Mouse (Mus musculus) neural tube, embryonic 12.5 days (tissue): Measurements from ENCODE around the gene Gnmt. TPM values are rescaled to one million over a fixed set of nuclear protein-coding genes. Genes with fewer than 3 reads are reported as not detected.
A peak's percentile ranks its signal among the peaks of the same experiment; 100 is the strongest.

Experiments used
- ATAC-seq: fragments of 200-750 bp; cut with Nextera tagmentation; 2 replicates; pipeline ENCODE4 v1.8.0; 2017; ENCODE audit warnings: low read depth, mild to moderate bottlenecking, moderate TSS enrichment, moderate library complexity; ENCODE audit not compliant: low FRiP score
- H3K27ac ChIP-seq: fragments of 300-500 bp; sonication (generic); 2 replicates; pipeline ENCODE4 v1.5.1; 2016
- H3K27me3 ChIP-seq: fragments of 300-500 bp; sonication (generic); replicated peaks from 2 replicates; pipeline ENCODE4 v1.6.1; 2016; ENCODE audit warnings: mild to moderate bottlenecking
- H3K36me3 ChIP-seq: fragments of 300-500 bp; sonication (generic); 2 replicates; pipeline ENCODE4 v1.6.1; 2016; ENCODE audit warnings: mild to moderate bottlenecking
- H3K4me1 ChIP-seq: fragments of 300-500 bp; sonication (generic); 2 replicates; pipeline ENCODE4 v1.6.1; 2016
- H3K4me2 ChIP-seq: fragments of 300-500 bp; sonication (generic); replicated peaks from 2 replicates; pipeline ENCODE4 v1.6.1; 2016; ENCODE audit warnings: mild to moderate bottlenecking
- H3K4me3 ChIP-seq: fragments of 300-500 bp; sonication (generic); 2 replicates; pipeline ENCODE4 v1.5.1; 2016
- H3K9ac ChIP-seq: fragments of 300-500 bp; sonication (generic); 2 replicates; pipeline ENCODE4 v1.6.1; 2016; ENCODE audit warnings: mild to moderate bottlenecking
- H3K9me3 ChIP-seq: fragments of 300-500 bp; sonication (generic); 2 replicates; pipeline ENCODE4 v1.6.1; 2016; ENCODE audit warnings: mild to moderate bottlenecking
- WGBS: fragments of 180-500 bp; shearing (Covaris S2); methylation state at CpG from one replicate; pipeline ENCODE4 v1.1.7; 2016; 5-methylcytosine and 5-hydroxymethylcytosine counted together
- polyA plus RNA-seq: library from polyadenylated mRNA; unstranded; fragments of >200 nt; fragmentation: Nextera tagmentation; extraction: Ambion mirVana; gene quantifications from 2 replicates; pipeline ENCODE4 v1.2.1, GENCODE M21; 2016

The Gnmt gene
- polyA plus RNA-seq, 1 experiment from 2014 or later = 0.49 TPM

DNA sequence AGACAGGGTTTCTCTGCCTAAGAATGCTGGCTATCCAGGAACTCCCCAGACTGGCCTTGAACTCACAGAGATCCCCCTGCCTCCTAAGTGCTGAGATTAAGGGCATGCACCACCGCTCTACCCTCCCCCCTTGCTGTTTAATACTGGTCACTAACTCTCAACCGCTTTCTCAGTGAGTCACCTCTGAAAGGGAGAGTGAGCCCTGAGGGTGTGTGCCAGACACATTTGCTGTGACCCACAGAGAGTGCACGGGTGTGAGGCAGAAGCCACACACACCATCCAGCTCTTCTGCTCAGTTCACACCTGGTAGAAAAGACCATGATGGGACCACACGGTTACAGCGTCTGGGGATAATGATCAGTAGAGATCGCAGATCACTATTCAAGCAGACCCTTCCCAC, 30.5 kb downstream of the Gnmt start:
- no peaks in the 10 kb centered on the region for H3K27me3 ChIP-seq
- no peak overlapping the region for H3K9ac ChIP-seq
- H3K27ac ChIP-seq = no peak overlapping the region
- no peaks in the 10 kb centered on the region for H3K9me3 ChIP-seq
- 89% methylated on average over 6 of the region's 6 CpGs for WGBS
- no peak for ATAC-seq
- H3K36me3 ChIP-seq = peaks cover 28% of the 10 kb centered on the region
- H3K4me1 ChIP-seq = peaks cover 22% of the 10 kb centered on the region
- H3K4me2 ChIP-seq = no peak overlapping the region
- H3K4me3 ChIP-seq = no peak overlapping the region

DNA sequence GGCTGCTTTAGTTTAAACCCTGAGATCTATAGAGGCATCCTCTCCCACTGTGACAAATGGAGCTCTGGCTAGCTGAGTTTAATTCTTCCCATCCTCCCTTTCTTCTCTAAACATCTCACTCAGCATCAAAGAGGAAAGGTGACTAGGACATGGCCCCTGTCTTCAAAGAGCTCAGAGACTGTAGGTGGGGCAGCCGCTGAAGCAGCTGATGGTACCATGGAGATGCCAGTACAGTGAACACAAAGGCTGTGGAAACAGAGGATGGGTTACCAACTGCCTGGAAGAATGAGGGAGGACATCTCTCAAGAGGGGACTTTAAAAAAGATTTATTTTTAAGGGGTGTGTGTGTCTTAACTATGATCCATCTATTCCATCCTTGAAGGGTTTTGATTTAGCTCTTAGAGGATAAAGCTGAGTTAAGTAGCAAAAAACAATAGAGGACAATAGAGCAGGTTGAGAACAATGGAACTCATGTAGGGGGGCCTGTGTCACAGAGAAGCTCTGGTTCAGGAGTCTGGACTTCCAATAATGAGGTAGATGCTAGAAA, 34.4 kb downstream of the Gnmt start:
- Histone ChIP-seq H3K27ac (no peak overlapping the region), H3K4me2 (no peak overlapping the region), H3K4me3 (no peak overlapping the region), H3K27me3 (no peaks in the 10 kb centered on the region), H3K9ac (no peak overlapping the region), H3K36me3 (peaks cover 32% of the 10 kb centered on the region), H3K9me3 (no peaks in the 10 kb centered on the region), H3K4me1 (no peaks in the 10 kb centered on the region)
- WGBS = 68% methylated on average over 1 of the region's 1 CpGs
- no peak for ATAC-seq

DNA sequence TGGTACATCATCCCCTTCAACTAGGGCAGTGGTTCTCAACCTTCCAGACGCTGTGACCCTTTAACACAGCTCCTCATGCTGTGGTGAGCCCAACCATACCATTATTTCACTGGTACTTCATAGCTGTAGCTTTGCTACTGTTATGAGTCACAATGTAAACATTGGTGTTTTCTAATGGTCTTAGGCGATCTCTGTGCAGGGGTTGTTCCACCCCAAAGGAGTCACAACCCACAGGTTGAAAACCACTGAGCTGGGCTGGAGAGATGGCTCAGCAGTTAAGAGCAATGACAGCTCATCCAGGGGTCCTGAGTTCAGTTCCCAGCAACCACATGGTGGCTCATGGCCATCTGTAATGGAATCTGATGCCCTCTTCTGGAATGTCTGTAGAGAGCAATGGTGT, 37.6 kb downstream of the Gnmt start:
- Histone ChIP-seq H3K9me3 (no peaks in the 10 kb centered on the region), H3K9ac (no peak overlapping the region), H3K27ac (no peak overlapping the region), H3K4me3 (no peak overlapping the region), H3K4me2 (no peak overlapping the region), H3K4me1 (no peaks in the 10 kb centered on the region), H3K27me3 (no peaks in the 10 kb centered on the region), H3K36me3 (peaks cover 25% of the 10 kb centered on the region)
- no peak for ATAC-seq
- WGBS = 96% methylated on average over 2 of the region's 2 CpGs

DNA sequence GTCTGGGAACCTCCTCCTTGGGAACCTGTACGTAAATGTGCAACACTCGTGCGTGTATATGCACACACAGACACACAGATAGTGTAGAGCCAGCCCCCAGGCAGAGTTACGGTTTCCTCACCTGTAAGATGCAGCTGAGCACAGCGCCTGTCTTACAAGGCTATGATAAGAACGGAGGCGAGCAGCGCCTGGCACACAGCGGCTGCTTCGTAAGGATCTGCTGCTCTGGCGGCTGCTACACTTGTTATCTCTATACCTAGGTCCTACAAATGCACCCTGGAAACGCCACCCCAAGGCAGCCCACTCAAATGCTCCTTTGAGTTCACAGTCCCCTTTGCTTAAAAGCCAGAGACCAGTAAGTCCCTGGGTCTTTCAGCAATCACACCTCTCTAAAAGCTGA, 38.3 kb downstream of the Gnmt start:
- no peak for ATAC-seq
- Histone ChIP-seq H3K9me3 (no peaks in the 10 kb centered on the region), H3K9ac (no peak overlapping the region), H3K4me1 (no peaks in the 10 kb centered on the region), H3K4me2 (no peak overlapping the region), H3K27me3 (no peaks in the 10 kb centered on the region), H3K27ac (no peak overlapping the region), H3K36me3 (peaks cover 28% of the 10 kb centered on the region), H3K4me3 (no peak overlapping the region)
- WGBS = 95% methylated on average over 12 of the region's 12 CpGs

DNA sequence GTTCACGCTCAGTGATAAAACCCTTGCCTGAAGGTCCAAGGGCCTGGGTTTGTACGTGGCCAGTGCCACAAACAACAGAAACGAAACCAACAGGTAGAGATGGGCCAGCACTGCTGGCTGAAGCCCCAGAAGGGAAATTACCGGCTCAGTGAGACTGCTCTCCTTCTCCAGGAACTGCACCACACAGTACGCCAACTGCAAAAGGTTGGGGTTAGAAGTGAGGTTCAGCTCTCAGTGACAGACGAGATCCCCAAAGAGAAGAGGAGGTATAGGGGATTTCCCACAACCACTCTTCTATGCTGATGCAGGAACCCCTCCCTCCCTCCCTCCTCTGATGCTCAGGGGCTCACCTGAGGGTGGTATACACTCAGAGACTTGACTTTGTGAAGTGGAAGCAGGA, 43.1 kb downstream of the Gnmt start:
- no peak overlapping the region for H3K27ac ChIP-seq
- no peak overlapping the region for H3K4me2 ChIP-seq
- H3K9me3 ChIP-seq = no peaks in the 10 kb centered on the region
- H3K27me3 ChIP-seq = no peaks in the 10 kb centered on the region
- 92% methylated on average over 6 of the region's 6 CpGs for WGBS
- ATAC-seq = no peak
- H3K36me3 ChIP-seq = peaks cover 55% of the 10 kb centered on the region
- no peak overlapping the region for H3K4me3 ChIP-seq
- no peak overlapping the region for H3K9ac ChIP-seq
- H3K4me1 ChIP-seq = peaks cover 8% of the 10 kb centered on the region

DNA sequence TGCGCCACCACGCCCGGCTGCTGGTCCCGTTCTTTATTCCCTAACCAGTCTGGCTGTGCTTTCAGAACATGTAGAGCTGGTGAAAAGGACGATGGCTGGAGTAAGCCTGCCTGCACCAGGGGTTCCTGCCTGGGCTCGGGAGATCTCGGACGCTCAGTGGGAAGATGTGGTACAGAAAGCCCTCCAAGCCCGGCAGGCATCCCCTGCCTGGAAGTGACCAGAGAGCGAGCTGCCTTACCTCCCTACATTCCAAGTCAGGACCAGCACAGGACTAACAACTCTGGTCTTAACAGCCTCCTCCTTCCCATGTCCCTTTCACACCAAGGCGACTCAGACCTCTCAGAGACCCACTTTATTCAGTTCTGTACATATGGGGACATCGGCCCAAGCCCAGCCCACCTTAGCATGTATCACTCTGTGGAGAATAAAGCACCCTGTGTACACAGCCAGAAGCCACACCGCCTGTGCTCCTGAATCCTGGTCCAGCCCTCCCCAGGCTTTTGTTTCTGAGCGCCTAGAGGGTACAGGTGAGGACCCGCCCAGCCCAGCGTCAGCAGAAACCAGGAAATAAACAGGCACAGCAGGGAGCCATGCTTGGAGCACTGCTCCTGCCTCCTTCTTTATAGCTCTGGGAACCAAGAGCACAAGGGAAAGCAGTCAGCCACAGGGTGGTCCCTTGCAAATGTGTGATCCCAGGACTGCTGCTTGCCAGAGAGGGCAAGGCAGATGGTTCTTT, 46.1 kb downstream of the Gnmt start:
- H3K36me3 ChIP-seq = peaks cover 59% of the 10 kb centered on the region
- H3K27ac ChIP-seq = no peak overlapping the region
- H3K9ac ChIP-seq = no peak overlapping the region
- no peak for ATAC-seq
- no peaks in the 10 kb centered on the region for H3K9me3 ChIP-seq
- H3K4me1 ChIP-seq = peaks cover 21% of the 10 kb centered on the region
- H3K4me2 ChIP-seq = no peak overlapping the region
- WGBS = 78% methylated on average over 16 of the region's 16 CpGs
- H3K4me3 ChIP-seq = no peak overlapping the region
- H3K27me3 ChIP-seq = no peaks in the 10 kb centered on the region

DNA sequence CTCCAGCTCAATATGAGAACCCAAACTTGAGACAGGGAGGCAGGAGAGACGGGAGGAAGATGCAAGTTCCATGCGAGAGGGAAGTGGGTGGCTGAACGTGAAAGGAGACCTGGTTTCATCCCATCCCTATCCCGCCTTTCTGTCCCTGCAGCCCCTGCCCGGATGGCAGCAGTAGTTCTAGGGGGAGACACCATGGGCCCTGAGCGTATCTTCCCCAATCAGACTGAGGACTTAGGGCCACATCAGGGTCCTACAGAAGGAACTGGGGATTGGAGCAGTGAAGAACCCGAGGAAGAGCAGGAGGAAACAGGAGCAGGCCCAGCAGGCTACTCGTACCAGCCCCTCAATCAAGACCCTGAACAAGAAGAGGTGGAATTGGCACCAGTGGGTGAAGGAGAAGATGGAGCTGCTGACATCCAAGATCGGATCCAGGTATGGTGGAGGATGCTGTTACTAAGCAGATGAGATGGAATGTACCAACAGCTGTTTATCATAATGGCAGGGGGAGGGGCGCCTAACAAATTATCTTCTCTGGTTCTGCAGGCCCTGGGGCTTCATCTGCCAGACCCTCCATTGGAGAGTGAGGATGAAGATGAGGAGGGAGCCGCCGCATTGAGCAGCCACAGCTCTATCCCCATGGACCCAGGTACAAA, 47.4 kb downstream of the Gnmt start:
- Histone ChIP-seq H3K4me1 (peaks cover 21% of the 10 kb centered on the region), H3K27ac (no peak overlapping the region), H3K9me3 (no peaks in the 10 kb centered on the region), H3K4me2 (peak overlapping the region; percentile 89), H3K36me3 (peaks cover 59% of the 10 kb centered on the region), H3K9ac (peak overlapping the region; percentile 64), H3K27me3 (no peaks in the 10 kb centered on the region), H3K4me3 (peak overlapping the region; percentile 75)
- WGBS = 26% methylated on average over 12 of the region's 12 CpGs
- ATAC-seq = peak; percentile 5; the same call in 1 of the 2 replicates

DNA sequence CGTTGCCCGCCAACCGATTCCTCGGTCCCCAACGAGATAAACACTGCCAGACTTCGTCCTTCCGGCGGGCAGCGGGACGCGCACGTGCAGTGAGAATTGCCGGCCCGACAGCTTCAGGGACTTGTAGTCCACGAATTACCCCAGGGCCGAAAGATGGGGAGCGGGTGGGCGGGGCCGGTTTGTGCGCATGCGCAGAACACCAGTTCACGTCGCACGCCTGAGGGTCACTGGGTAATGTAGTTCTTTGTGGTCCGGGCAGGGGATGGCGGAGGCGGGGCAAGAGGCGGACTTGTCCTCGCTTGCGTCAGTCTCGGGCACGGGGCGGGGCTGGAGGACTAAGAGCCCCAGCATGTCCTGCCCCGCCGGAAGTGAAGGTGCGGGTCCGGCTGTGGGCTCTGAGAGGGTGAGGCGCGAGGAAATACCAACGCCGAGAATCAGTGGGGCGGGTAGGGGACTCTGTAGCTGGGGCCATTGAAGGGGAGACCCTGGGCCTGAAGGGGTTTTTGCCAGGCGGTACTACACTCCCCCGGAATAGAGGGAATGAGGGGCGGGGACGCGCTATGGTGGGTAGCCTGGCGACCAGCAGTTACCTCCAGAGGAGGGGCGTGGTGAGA, 48.1 kb downstream of the Gnmt start, which contains the start of gene Klhdc3:
Klhdc3 (minus strand) TSS at position 155 of the 614 bp plus-strand sequence.
- Histone ChIP-seq H3K4me2 (peak within 1 kb of the TSS; percentile 89), H3K4me3 (peak within 1 kb of the TSS; percentile 75), H3K4me1 (peaks cover 21% of the 10 kb centered on the region), H3K9me3 (no peaks in the 10 kb centered on the region), H3K36me3 (peaks cover 59% of the 10 kb centered on the region), H3K27me3 (no peaks in the 10 kb centered on the region), H3K27ac (peak within 1 kb of the TSS; percentile 33; the same call in 1 of the 2 replicates), H3K9ac (peak within 1 kb of the TSS; percentile 71)
- under 1% methylated on average over 49 of the region's 49 CpGs for WGBS
- peak; percentile 97 for ATAC-seq

DNA sequence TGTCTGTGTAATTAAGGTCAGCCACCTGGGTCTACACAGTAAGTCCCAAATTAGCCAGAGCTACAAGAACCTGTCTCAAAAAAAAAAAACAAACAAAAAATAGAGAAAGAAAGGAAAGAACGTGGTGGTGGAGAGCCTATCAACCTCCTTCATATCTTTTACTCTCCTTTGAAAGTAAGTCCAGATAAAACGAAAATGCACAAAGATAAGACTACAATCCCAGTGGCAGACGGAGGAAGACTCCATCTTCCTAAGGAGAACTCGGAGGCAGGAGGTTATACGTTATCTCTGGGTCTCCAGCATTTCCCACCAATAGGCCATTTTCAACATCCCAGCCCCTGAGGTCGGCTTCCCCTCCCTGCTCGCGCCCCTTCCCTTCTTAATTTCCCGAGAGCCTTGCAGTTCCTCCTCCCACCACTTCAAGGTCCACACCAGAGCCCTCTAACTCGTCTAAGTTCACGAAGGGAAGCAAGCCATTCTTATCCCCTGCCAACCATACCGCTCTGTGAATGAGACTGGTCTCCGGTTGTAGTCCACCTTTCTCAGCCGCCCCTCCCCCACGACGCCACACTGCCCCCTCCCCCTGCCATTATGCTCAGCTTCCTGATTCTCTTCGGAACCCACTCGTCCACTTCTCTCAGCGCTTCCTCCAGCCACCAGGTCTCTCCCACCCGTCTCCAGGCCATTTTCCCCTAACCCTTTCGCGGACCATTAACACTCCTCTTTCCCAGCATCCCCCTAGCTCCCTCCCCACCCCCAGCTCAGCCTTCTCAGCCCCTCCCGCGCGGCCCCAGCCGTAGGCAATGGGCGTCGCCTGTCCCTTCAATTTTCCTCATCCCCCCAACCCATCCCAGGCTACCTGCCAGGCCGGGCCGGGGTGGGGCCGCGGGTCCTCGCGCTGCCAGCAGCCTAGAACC, 48.9 kb downstream of the Gnmt start:
- Histone ChIP-seq H3K27ac (peak overlapping the region; percentile 33; the same call in 1 of the 2 replicates), H3K36me3 (peaks cover 59% of the 10 kb centered on the region), H3K4me3 (peak overlapping the region; percentile 75), H3K9me3 (no peaks in the 10 kb centered on the region), H3K4me2 (peak overlapping the region; percentile 89), H3K9ac (peak overlapping the region; percentile 71), H3K4me1 (peaks cover 21% of the 10 kb centered on the region), H3K27me3 (no peaks in the 10 kb centered on the region)
- WGBS = 1% methylated on average over 34 of the region's 34 CpGs
- ATAC-seq = peak; percentile 61

DNA sequence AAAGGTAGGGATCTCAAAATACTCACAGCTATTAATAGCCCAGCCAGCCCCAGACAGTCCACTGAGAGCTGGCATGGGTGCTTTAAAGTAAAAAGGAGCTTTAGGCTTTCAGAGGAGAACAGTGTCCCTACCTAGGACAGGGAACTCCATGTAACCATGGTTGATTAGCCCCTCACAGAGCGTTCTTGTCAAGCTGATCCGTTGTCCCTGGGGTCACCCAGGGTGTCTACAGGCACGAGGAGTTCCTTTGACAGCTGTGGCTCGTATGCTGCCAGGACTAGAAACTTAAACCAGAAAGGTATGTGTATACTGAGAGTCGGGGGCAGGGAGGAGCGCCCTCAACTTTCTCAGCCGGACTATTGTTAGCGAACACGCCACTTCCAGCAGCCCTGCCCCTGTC, 50.1 kb downstream of the Gnmt start:
- H3K4me3 ChIP-seq = no peak overlapping the region
- peak overlapping the region; percentile 71; the same call in 1 of the 2 replicates for H3K9ac ChIP-seq
- H3K36me3 ChIP-seq = peaks cover 52% of the 10 kb centered on the region
- H3K27ac ChIP-seq = no peak overlapping the region
- 73% methylated on average over 9 of the region's 9 CpGs for WGBS
- no peaks in the 10 kb centered on the region for H3K27me3 ChIP-seq
- H3K9me3 ChIP-seq = no peaks in the 10 kb centered on the region
- no peak for ATAC-seq
- peaks cover 27% of the 10 kb centered on the region for H3K4me1 ChIP-seq
- peak overlapping the region; percentile 89 for H3K4me2 ChIP-seq

DNA sequence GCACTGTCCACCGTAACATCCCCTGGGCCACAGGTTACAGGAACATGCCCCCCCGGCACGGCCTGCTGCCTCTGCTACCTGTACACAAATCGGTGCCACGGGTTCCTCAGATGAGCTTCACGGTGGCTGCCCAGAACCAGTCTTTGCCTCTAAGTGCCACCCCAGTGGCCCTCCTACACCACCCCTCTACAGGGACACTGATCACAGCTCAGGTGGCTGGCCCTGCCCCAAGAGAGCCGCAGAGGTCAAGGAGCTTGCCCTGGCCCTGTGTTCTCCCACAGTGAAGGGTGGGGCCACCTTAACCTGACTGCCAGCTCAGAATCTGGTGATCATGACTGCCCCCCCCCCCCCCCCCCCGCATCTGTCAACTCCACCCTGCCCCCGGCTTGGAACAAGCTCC, 50.6 kb downstream of the Gnmt start, which contains the start of gene Mea1:
Mea1 (plus strand) TSS at position 378 of the 400 bp plus-strand sequence.
- peak within 1 kb of the TSS; percentile 75 for H3K4me3 ChIP-seq
- no peaks in the 10 kb centered on the region for H3K9me3 ChIP-seq
- H3K4me1 ChIP-seq = peaks cover 31% of the 10 kb centered on the region
- peak within 1 kb of the TSS; percentile 71 for H3K9ac ChIP-seq
- no peaks in the 10 kb centered on the region for H3K27me3 ChIP-seq
- ATAC-seq = no peak
- peaks cover 47% of the 10 kb centered on the region for H3K36me3 ChIP-seq
- H3K4me2 ChIP-seq = peak within 1 kb of the TSS; percentile 89
- 89% methylated on average over 8 of the region's 9 CpGs for WGBS
- no peak within 1 kb of the TSS for H3K27ac ChIP-seq
